Mouse (Mus musculus) lung, embryonic 14.5 days (tissue): ENCODE data around the gene Cxcl10. TPM values are rescaled to one million over a fixed set of nuclear protein-coding genes. Genes with fewer than 3 reads are reported as not detected.

Source experiments
- ATAC-seq: fragments of 200-750 bp; cut with Nextera tagmentation; 2 replicates; pipeline ENCODE4 v1.8.0; 2017; ENCODE audit warnings: mild to moderate bottlenecking, moderate TSS enrichment, moderate library complexity; ENCODE audit not compliant: insufficient read depth
- DNase-seq: peaks from one replicate; pipeline ENCODE4 v3.0.0-alpha.2; 2015
- H3K27ac ChIP-seq: fragments of 300-500 bp; sonication (generic); 2 replicates; pipeline ENCODE4 v1.5.1; 2014; ENCODE audit warnings: low read depth, mild to moderate bottlenecking, moderate library complexity
- H3K27me3 ChIP-seq: fragments of 300-500 bp; sonication (generic); 2 replicates; pipeline ENCODE4 v1.6.1; 2014; ENCODE audit warnings: low read length, control low read depth; ENCODE audit not compliant: insufficient read depth
- H3K36me3 ChIP-seq: fragments of 300-500 bp; sonication (generic); 2 replicates; pipeline ENCODE4 v1.6.1; 2014; ENCODE audit warnings: control low read depth; ENCODE audit not compliant: insufficient read depth
- H3K4me1 ChIP-seq: fragments of 300-500 bp; sonication (generic); 2 replicates; pipeline ENCODE4 v1.6.1; 2014; ENCODE audit warnings: antibody characterized with exemption, control low read depth; ENCODE audit not compliant: insufficient read depth
- H3K4me2 ChIP-seq: fragments of 300-500 bp; sonication (generic); 2 replicates; pipeline ENCODE4 v1.6.1; 2014; ENCODE audit warnings: mild to moderate bottlenecking
- H3K4me3 ChIP-seq: fragments of 300-500 bp; sonication (generic); 2 replicates; pipeline ENCODE4 v1.5.1; 2014; ENCODE audit warnings: low read depth, low read length
- H3K9ac ChIP-seq: fragments of 300-500 bp; sonication (generic); 2 replicates; pipeline ENCODE4 v1.6.1; 2014
- H3K9me3 ChIP-seq: fragments of 300-500 bp; sonication (generic); 2 replicates; pipeline ENCODE4 v1.6.1; 2016; ENCODE audit warnings: low read depth, low read length, control low read depth
- CTCF ChIP-seq: IDR thresholded peaks from 2 replicates; pipeline ENCODE4 v1.5.1; 2016; ENCODE audit warnings: antibody characterized with exemption, low read depth
- WGBS: fragments of 180-500 bp; shearing (Covaris S2); extraction: QIAGEN DNeasy Blood & Tissue Kit; methylation state at CpG from one replicate; pipeline ENCODE4 v1.1.7; 2014; 5-methylcytosine and 5-hydroxymethylcytosine counted together
- polyA plus RNA-seq: library from polyadenylated mRNA; unstranded; fragments of >200 nt; fragmentation: Nextera tagmentation; extraction: Ambion mirVana; gene quantifications from 2 replicates; pipeline ENCODE4 v1.2.1, GENCODE M21; 2014

Cxcl10 gene
- polyA plus RNA-seq, 1 experiment from 2014 or later: not detected

DNA sequence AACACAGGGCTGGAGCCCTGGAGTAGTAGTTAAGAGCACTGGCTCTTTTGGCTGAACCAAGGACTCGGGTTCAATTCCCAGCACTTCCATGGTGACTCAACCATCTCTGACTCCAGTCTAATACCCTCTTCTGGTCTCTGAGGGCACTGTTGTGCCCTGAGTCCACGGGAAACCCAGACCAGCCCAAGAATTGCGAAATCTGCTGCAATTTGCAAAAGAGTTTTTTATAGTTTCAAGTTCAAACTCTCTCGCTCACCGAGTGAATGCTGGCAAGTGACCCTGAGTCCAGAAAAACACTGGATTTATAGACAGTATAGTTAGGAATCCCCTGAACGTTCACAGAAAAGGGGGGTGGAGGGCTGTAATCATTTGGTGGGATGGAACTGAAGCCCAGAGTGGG, 21.7 kb upstream of the Cxcl10 start:
- TF ChIP-seq CTCF: no peak
- DNase-seq (no peak), ATAC-seq (no peak)
- Histone ChIP-seq H3K27me3 (no peaks in the 10 kb centered on the region), H3K4me3 (no peak overlapping the region), H3K36me3 (no peaks in the 10 kb centered on the region), H3K9ac (no peak overlapping the region), H3K4me1 (no peaks in the 10 kb centered on the region), H3K4me2 (no peak overlapping the region), H3K27ac (no peak overlapping the region), H3K9me3 (no peaks in the 10 kb centered on the region)
- 60% methylated on average over 6 of the region's 6 CpGs for WGBS

- H3K4me2 ChIP-seq: no peak overlapping the region
- 0 out of 2 replicates have a peak, but pooled peaks have one; percentile 15 for TF ChIP-seq CTCF
- H3K27ac ChIP-seq: no peak overlapping the region
- H3K4me1 ChIP-seq: no peaks in the 10 kb centered on the region
- no peaks in the 10 kb centered on the region for H3K27me3 ChIP-seq
- no peak overlapping the region for H3K9ac ChIP-seq
- no peaks in the 10 kb centered on the region for H3K9me3 ChIP-seq
- H3K36me3 ChIP-seq: no peaks in the 10 kb centered on the region
- ATAC-seq: peak; percentile 80
- 61% methylated on average over 13 of the region's 13 CpGs for WGBS
- DNase-seq: peak; percentile 47
- no peak overlapping the region for H3K4me3 ChIP-seq
Observed at GRCm38 (mm10) chr5:92369151-92369994, 20.7 kb upstream of the Cxcl10 start.

DNA sequence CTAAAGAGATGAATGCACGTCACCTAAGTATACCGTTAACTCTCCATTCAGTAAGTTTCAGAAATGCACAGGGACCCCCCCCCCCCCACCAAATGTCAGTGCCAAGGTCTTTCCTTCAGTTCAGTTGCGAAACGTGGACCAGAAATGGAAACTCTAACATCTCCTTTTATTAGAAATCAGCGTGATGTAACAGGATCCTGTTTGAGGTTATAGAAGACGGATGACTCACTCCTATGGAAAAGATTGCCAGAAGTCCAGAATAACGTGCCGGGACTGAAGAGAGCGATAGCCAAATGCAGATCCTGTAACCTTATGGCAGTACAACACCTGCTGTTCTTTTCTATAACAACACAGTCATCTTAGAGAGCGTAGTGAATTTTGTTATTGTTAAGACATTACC, 19.7 kb upstream of the Cxcl10 start:
- Histone ChIP-seq H3K4me2 (no peak overlapping the region), H3K4me1 (no peaks in the 10 kb centered on the region), H3K27me3 (no peaks in the 10 kb centered on the region), H3K27ac (no peak overlapping the region), H3K36me3 (no peaks in the 10 kb centered on the region), H3K9ac (no peak overlapping the region), H3K4me3 (no peak overlapping the region), H3K9me3 (no peaks in the 10 kb centered on the region)
- DNase-seq (no peak), ATAC-seq (no peak)
- TF ChIP-seq CTCF: no peak
- WGBS: 62% methylated on average over 10 of the region's 10 CpGs

- Histone ChIP-seq H3K9me3 (no peaks in the 10 kb centered on the region), H3K4me1 (no peaks in the 10 kb centered on the region), H3K4me2 (no peak overlapping the region), H3K4me3 (no peak overlapping the region), H3K9ac (no peak overlapping the region), H3K36me3 (no peaks in the 10 kb centered on the region), H3K27me3 (no peaks in the 10 kb centered on the region), H3K27ac (no peak overlapping the region)
- ATAC-seq: no peak
- 44% methylated on average over 6 of the region's 6 CpGs for WGBS
- TF ChIP-seq CTCF: no peak
- no peak for DNase-seq
Observed at GRCm38 (mm10) chr5:92366565-92366964, 17.9 kb upstream of the Cxcl10 start.

- TF ChIP-seq CTCF: no peak
- no peak overlapping the region for H3K4me3 ChIP-seq
- H3K4me1 ChIP-seq: no peaks in the 10 kb centered on the region
- no peaks in the 10 kb centered on the region for H3K36me3 ChIP-seq
- no peaks in the 10 kb centered on the region for H3K27me3 ChIP-seq
- no peak overlapping the region for H3K27ac ChIP-seq
- no peak overlapping the region for H3K4me2 ChIP-seq
- no peaks in the 10 kb centered on the region for H3K9me3 ChIP-seq
- ATAC-seq: no peak
- DNase-seq: no peak
- no peak overlapping the region for H3K9ac ChIP-seq
- WGBS: 68% methylated on average over 11 of the region's 11 CpGs
Observed at GRCm38 (mm10) chr5:92365146-92365705, 16.5 kb upstream of the Cxcl10 start.

GRCm38 (mm10) chr5:92364011-92364410, 15.3 kb upstream of the Cxcl10 start:
- Histone ChIP-seq H3K27me3 (no peaks in the 10 kb centered on the region), H3K4me2 (no peak overlapping the region), H3K27ac (no peak overlapping the region), H3K36me3 (no peaks in the 10 kb centered on the region), H3K9me3 (no peaks in the 10 kb centered on the region), H3K9ac (no peak overlapping the region), H3K4me1 (no peaks in the 10 kb centered on the region), H3K4me3 (no peak overlapping the region)
- ATAC-seq (no peak), DNase-seq (no peak)
- TF ChIP-seq CTCF: no peak
- 86% methylated on average over 5 of the region's 5 CpGs for WGBS

DNA sequence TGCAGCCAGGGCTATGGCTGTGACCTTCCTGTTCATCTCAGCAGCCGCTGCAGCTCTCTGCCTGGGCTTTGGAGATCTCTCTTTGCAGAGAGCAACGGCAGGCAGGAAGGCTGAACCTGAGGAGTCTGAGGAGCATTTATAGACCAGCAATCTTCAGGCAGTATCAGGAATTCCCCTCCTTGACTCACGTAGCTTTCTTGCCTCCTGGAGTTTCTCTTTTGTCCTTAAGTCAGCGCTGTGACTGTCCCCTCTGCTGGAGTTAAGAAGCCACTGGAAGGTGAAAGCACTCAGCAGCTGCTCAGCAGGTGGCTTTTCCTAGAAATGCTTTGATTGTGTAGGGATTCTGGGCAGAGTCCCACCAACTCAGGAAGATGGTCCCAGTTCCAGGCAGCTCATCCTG, 14.5 kb upstream of the Cxcl10 start:
- no peaks in the 10 kb centered on the region for H3K36me3 ChIP-seq
- no peak for DNase-seq
- no peaks in the 10 kb centered on the region for H3K9me3 ChIP-seq
- ATAC-seq: no peak
- H3K27ac ChIP-seq: no peak overlapping the region
- no peak overlapping the region for H3K4me2 ChIP-seq
- H3K27me3 ChIP-seq: no peaks in the 10 kb centered on the region
- 12% methylated on average over 4 of the region's 4 CpGs for WGBS
- no peak for TF ChIP-seq CTCF
- H3K9ac ChIP-seq: no peak overlapping the region
- no peak overlapping the region for H3K4me3 ChIP-seq
- no peaks in the 10 kb centered on the region for H3K4me1 ChIP-seq
